Mouse (Mus musculus): ENCODE measurements at regions not wholly inside any gene's neighbourhood (a gene's known extent, or its start where the extent isn't known, plus 50 kb on each side); places are given as distances from the start of the nearest gene placed in this dataset.

- no peak for DNase-seq
Measured at GRCm38 (mm10) chr13:48717036-48717435, 54.2 kb downstream of the Barx1 start.

DNA sequence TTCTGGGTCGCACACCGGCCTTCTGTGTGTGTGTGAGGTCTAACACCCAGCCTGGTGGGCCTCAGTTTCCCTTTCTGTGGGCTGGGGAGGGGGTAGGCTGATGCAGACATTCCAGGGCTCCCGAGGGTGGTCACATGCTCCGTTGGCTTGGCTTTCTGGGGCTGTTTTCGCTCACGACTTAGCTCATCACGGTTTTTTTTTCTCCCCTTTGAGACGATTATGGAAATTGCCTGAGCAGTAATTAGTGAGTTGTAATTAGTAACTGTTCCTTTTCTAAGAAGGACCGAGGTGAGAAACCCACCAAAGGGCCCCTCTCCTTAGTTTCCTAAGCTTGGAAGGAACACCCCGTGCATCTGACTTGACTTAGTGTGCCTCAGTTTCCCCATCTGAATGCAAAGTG is 54.7 kb downstream of the Barx1 start:
- no peak for DNase-seq

GRCm38 (mm10) chr13:48723676-48724075 is 60.9 kb downstream of the Barx1 start:
- no peak for DNase-seq

GRCm38 (mm10) chr13:48726430-48726829 is 63.6 kb downstream of the Barx1 start:
- peak; percentile 8 for DNase-seq

- DNase-seq: no peak
Measured at GRCm38 (mm10) chr13:48731046-48731996, 68.5 kb downstream of the Barx1 start.

DNA sequence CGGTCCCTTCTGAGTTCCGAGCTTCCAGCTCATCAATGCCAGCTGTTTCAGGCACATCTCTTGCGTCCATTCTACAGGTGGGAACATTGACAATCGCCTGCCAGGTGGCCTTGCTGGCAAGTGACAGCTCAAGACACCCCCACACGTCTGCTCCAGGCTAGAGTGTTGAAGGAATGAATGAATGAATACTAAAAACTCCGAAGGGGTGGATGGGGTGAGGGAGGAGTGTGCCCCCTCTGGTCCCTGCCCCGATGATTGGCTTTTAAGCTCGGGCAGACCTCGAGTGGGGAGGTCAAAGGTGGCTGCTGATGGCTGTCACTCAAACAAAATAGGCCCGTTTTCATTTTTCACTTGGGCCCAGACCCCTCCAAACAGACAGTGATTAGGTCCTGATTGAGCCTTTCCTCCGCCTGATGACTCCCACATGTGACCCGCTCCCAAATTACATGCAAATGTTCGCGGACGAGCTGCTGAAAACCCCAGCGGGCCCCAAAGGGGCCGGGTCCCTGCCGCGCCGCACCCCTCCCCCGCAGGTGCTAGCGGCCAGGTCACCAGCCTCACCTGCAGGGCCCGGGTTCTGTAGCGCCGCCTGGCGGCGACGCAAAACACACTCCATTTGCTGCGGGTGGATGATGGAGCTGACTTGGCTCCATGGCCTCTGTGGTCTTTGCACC is 69.5 kb downstream of the Barx1 start:
- peak; percentile 29 for DNase-seq

GRCm38 (mm10) chr13:48734985-48735384 is 72.2 kb downstream of the Barx1 start:
- DNase-seq: no peak

- no peak for DNase-seq
Measured at GRCm38 (mm10) chr13:48745566-48745965, 82.8 kb downstream of the Barx1 start.

DNA sequence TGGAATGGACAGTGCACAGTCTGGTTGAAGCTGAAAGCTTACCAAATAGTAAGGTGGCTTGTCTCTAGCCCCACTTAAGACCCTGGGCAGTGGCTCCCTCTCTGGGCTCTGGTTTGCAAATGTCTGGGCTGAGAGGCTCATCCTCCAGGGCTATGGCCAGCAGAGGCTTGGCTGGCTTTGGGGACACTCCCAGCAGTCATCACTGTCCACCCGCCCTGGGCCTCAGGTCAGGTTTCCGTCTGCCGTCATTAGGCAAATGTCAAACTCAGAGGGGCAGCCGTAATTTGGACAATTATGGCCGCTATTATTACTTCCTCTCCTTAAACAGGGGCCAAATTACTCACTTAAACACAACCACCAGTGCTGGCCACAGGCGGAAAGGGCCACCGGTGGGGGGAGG is 83.5 kb downstream of the Barx1 start:
- no peak for DNase-seq
